Mouse (Mus musculus) forebrain, embryonic 15.5 days (tissue): Measurements from ENCODE around the gene Wwox. TPM values are rescaled to one million over a fixed set of nuclear protein-coding genes. Genes with fewer than 3 reads are reported as not detected.

Experiments used
- ATAC-seq: fragments of 200-750 bp; cut with Nextera tagmentation; replicated peaks from 2 replicates; pipeline ENCODE4 v1.8.0; 2017; ENCODE audit warnings: mild to moderate bottlenecking, moderate TSS enrichment, moderate library complexity
- H3K27ac ChIP-seq: fragments of 300-500 bp; sonication (generic); replicated peaks from 2 replicates; pipeline ENCODE4 v1.5.1; 2015; ENCODE audit warnings: mild to moderate bottlenecking, inconsistent platforms
- H3K27me3 ChIP-seq: fragments of 300-500 bp; sonication (generic); 2 replicates; pipeline ENCODE4 v1.6.1; 2015; ENCODE audit warnings: inconsistent platforms
- H3K36me3 ChIP-seq: fragments of 300-500 bp; sonication (generic); 2 replicates; pipeline ENCODE4 v1.6.1; 2015; ENCODE audit warnings: mild to moderate bottlenecking, inconsistent platforms
- H3K4me1 ChIP-seq: fragments of 300-500 bp; sonication (generic); 2 replicates; pipeline ENCODE4 v1.6.1; 2015; ENCODE audit warnings: inconsistent platforms
- H3K4me2 ChIP-seq: fragments of 300-500 bp; sonication (generic); replicated peaks from 2 replicates; pipeline ENCODE4 v1.6.1; 2015; ENCODE audit warnings: mild to moderate bottlenecking, inconsistent platforms
- H3K4me3 ChIP-seq: fragments of 300-500 bp; sonication (generic); 2 replicates; pipeline ENCODE4 v1.5.1; 2015; ENCODE audit warnings: mild to moderate bottlenecking, inconsistent platforms
- H3K9ac ChIP-seq: fragments of 300-500 bp; sonication (generic); replicated peaks from 2 replicates; pipeline ENCODE4 v1.6.1; 2015; ENCODE audit warnings: mild to moderate bottlenecking, inconsistent platforms
- H3K9me3 ChIP-seq: fragments of 300-500 bp; sonication (generic); 2 replicates; pipeline ENCODE4 v1.6.1; 2016; ENCODE audit warnings: inconsistent platforms
- WGBS: fragments of 180-500 bp; shearing (Covaris S2); methylation state at CpG from one replicate; pipeline ENCODE4 v1.1.7; 2015; ENCODE audit warnings: mixed read lengths; 5-methylcytosine and 5-hydroxymethylcytosine counted together
- polyA plus RNA-seq: library from polyadenylated mRNA; unstranded; fragments of >200 nt; fragmentation: Nextera tagmentation; extraction: Ambion mirVana; gene quantifications from 2 replicates; pipeline ENCODE4 v1.2.1, GENCODE M21; 2015

The Wwox gene
- polyA plus RNA-seq, 1 experiment from 2014 or later = 10.7 TPM

DNA sequence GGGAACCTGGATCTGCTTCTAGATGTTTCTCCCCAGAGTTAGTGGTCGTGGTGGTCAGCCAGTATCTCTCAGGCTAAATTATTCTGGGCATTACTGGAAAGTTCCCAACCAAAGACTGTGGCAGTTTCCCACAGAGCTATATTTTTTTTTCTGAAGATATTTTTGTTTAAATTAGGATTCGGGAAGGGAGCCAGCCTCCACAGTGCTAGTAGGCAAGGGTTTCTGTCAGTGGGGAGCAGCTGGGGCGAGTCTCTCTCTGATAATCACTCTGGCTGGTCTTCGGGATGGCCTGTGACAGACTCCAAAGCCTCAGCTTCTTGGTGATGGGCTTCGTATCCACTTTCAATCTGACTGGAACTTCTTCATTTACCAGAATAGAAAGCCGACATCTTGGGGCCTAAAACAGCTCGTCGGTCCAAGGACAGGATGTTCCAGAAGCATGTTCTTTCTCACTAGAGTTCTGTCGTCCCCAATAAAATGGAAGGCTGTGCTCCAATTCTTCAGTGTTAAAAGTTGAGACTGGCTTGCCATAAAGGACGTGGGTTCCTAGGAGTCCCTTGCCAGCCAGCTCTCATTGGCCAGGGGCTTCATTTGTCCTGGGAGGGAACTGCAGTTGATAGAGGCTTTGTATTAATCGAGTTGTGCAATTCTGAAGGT is 244.7 kb downstream of the Wwox start:
- ATAC-seq = no peak
- Histone ChIP-seq H3K4me1 (no peaks in the 10 kb centered on the region), H3K9ac (no peak overlapping the region), H3K27me3 (no peaks in the 10 kb centered on the region), H3K36me3 (no peaks in the 10 kb centered on the region), H3K4me3 (no peak overlapping the region), H3K27ac (no peak overlapping the region), H3K4me2 (no peak overlapping the region), H3K9me3 (no peaks in the 10 kb centered on the region)
- 84% methylated on average over 11 of the region's 11 CpGs for WGBS

- Histone ChIP-seq H3K9me3 (no peaks in the 10 kb centered on the region), H3K4me3 (no peak overlapping the region), H3K4me1 (no peaks in the 10 kb centered on the region), H3K4me2 (no peak overlapping the region), H3K9ac (no peak overlapping the region), H3K27ac (no peak overlapping the region), H3K36me3 (no peaks in the 10 kb centered on the region), H3K27me3 (no peaks in the 10 kb centered on the region)
- ATAC-seq = no peak
- 82% methylated on average over 4 of the region's 4 CpGs for WGBS
Observed at GRCm38 (mm10) chr8:114686462-114686861, 247.0 kb downstream of the Wwox start.

DNA sequence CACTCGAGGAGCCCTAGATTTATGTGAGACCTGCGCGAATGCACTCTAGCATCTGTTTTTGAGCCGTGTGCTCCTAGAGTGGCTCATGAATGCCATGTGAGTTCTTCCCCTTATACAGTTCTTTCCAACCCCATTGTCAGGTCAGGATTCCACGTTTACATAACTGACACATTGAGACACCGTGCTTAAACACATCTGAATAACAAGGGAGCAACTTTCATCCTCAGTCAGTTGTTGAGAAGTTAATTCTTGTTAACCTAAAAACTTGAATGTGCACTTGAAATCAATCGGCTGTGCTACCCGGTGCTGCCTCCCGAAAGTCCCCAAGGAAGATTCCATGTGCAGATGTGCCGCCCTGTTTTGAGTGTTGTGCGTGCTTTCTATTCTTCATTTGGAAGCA is 249.3 kb downstream of the Wwox start:
- no peaks in the 10 kb centered on the region for H3K4me1 ChIP-seq
- no peak overlapping the region for H3K27ac ChIP-seq
- no peak overlapping the region for H3K9ac ChIP-seq
- H3K36me3 ChIP-seq = no peaks in the 10 kb centered on the region
- no peaks in the 10 kb centered on the region for H3K27me3 ChIP-seq
- 85% methylated on average over 11 of the region's 11 CpGs for WGBS
- H3K4me3 ChIP-seq = no peak overlapping the region
- H3K4me2 ChIP-seq = no peak overlapping the region
- no peak for ATAC-seq
- no peaks in the 10 kb centered on the region for H3K9me3 ChIP-seq

- 63% methylated on average over 4 of the region's 4 CpGs for WGBS
- H3K27me3 ChIP-seq = no peaks in the 10 kb centered on the region
- no peaks in the 10 kb centered on the region for H3K36me3 ChIP-seq
- no peak overlapping the region for H3K9ac ChIP-seq
- H3K4me3 ChIP-seq = no peak overlapping the region
- H3K4me1 ChIP-seq = no peaks in the 10 kb centered on the region
- H3K27ac ChIP-seq = no peak overlapping the region
- H3K9me3 ChIP-seq = no peaks in the 10 kb centered on the region
- no peak; the same call in 1 of the 2 replicates for ATAC-seq
- H3K4me2 ChIP-seq = no peak overlapping the region
Observed at GRCm38 (mm10) chr8:114694566-114695198, 255.2 kb downstream of the Wwox start.

- 58% methylated on average over 5 of the region's 5 CpGs for WGBS
- Histone ChIP-seq H3K4me3 (no peak overlapping the region), H3K36me3 (no peaks in the 10 kb centered on the region), H3K4me2 (no peak overlapping the region), H3K4me1 (peaks cover 5% of the 10 kb centered on the region; the same call in 1 of the 2 replicates), H3K9ac (no peak overlapping the region), H3K9me3 (no peaks in the 10 kb centered on the region), H3K27ac (no peak overlapping the region), H3K27me3 (no peaks in the 10 kb centered on the region; the same call in 1 of the 2 replicates)
- no peak for ATAC-seq
Observed at GRCm38 (mm10) chr8:114703517-114703916, 264.1 kb downstream of the Wwox start.

GRCm38 (mm10) chr8:114707538-114708138 is 268.2 kb downstream of the Wwox start:
- Histone ChIP-seq H3K4me2 (no peak overlapping the region), H3K9ac (no peak overlapping the region), H3K36me3 (no peaks in the 10 kb centered on the region), H3K27me3 (no peaks in the 10 kb centered on the region; the same call in 1 of the 2 replicates), H3K27ac (no peak overlapping the region), H3K4me1 (peaks cover 5% of the 10 kb centered on the region; the same call in 1 of the 2 replicates), H3K9me3 (no peaks in the 10 kb centered on the region), H3K4me3 (no peak overlapping the region)
- 43% methylated on average over 15 of the region's 15 CpGs for WGBS
- ATAC-seq = 0 out of 2 replicates have a peak, but pooled peaks have one; percentile 35

DNA sequence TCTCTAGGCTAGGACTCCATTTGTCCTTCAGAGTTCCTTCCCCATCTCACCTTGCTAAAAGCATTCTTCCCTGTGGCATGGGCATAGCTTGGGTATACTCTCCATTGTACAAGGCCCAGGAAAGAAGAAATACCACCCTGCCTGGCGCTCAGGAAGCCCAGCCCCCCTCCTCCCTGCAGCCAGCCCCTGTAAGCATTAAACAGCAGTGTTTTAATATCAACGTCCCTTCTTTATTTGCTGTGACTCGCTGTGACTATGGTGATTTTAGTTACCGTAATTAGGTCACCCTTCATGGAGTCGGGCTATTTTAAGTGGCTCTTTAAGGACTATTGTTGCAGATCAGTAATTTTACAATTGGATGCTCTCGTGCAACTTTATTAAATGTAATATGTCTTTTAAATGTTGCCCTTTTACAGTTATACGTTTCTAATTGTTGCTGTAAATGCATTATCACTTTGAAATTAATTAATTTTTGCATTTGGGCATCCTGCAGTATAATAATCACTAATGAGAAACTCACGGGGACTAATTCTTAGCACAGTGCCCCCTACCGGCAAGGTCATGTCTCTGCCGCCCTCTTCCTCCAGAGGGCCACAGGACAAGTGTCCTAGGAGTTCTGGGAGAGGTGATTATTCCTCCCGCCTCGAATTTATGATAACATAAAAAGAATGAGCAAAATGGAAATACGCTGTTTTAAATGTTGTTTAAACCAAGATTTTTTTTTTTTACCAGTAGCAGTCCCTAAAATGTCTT is 276.0 kb downstream of the Wwox start:
- Histone ChIP-seq H3K4me2 (no peak overlapping the region), H3K9me3 (no peaks in the 10 kb centered on the region), H3K27me3 (no peaks in the 10 kb centered on the region), H3K4me1 (no peaks in the 10 kb centered on the region), H3K27ac (no peak overlapping the region), H3K36me3 (no peaks in the 10 kb centered on the region), H3K9ac (no peak overlapping the region), H3K4me3 (no peak overlapping the region)
- 62% methylated on average over 13 of the region's 13 CpGs for WGBS
- ATAC-seq = no peak

DNA sequence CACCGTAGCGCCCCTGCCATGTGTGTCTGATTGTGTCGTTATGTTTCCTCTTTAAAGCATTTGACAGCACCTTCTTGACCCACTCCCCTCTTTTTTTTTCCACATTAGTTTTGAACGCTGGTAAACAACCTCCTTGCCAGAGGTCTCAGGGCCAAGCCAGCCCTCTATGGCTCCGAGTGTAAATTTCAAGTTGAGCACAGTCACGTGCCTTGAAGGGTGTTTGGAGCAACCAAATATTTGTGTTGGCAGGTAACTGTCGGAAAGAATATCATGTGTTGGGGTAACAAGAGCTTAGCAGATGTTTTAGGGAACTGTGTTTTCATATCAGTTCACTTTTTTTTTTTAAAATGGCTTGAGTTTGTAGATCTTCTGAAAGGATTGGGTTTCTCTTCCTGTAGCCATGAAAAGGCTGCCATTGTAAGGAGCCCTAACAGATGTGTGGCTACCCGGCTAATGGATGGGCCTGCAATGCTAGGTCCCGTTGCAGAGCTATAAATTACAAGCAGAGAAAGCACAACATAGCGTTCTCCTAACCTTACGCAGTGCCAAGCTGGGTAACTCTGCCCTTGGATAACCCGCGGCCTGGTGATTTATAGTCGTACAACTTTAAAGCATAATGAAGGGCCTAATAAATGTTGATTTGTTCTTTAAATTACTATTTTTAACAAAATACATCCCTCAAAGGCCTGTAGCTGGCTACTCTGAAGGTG is 277.2 kb downstream of the Wwox start:
- Histone ChIP-seq H3K4me1 (no peaks in the 10 kb centered on the region), H3K27me3 (no peaks in the 10 kb centered on the region), H3K36me3 (no peaks in the 10 kb centered on the region), H3K4me2 (no peak overlapping the region), H3K27ac (no peak overlapping the region), H3K9ac (no peak overlapping the region), H3K4me3 (no peak overlapping the region), H3K9me3 (no peaks in the 10 kb centered on the region)
- ATAC-seq = no peak
- WGBS = 82% methylated on average over 14 of the region's 14 CpGs

DNA sequence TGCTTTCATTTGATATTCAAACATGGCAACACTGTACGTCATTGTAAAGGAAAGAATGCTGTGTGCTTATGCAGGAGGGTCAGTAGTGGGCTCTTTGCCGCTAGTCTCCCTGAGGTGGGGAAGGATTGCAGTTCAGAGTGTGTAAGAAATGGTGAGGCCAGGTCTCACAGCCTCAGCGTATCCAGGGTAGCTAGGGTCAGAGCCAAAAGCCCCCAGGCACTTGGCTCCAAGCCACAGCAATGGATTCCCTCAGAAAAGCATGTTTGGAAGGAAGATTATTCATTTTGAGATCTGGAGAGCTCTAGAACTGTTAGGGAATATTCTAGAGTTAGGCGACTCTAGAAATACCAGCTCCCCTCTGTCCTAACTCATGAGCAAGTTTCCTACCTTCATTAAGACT is 279.4 kb downstream of the Wwox start:
- H3K4me1 ChIP-seq = no peaks in the 10 kb centered on the region
- no peak overlapping the region for H3K9ac ChIP-seq
- no peak overlapping the region for H3K4me3 ChIP-seq
- no peaks in the 10 kb centered on the region for H3K9me3 ChIP-seq
- ATAC-seq = no peak
- no peaks in the 10 kb centered on the region for H3K36me3 ChIP-seq
- H3K4me2 ChIP-seq = no peak overlapping the region
- H3K27ac ChIP-seq = no peak overlapping the region
- WGBS = 68% methylated on average over 4 of the region's 4 CpGs
- H3K27me3 ChIP-seq = no peaks in the 10 kb centered on the region

GRCm38 (mm10) chr8:114722611-114723010 is 283.2 kb downstream of the Wwox start:
- Histone ChIP-seq H3K9me3 (no peaks in the 10 kb centered on the region), H3K27me3 (no peaks in the 10 kb centered on the region), H3K4me2 (no peak overlapping the region), H3K4me3 (no peak overlapping the region), H3K4me1 (no peaks in the 10 kb centered on the region), H3K9ac (no peak overlapping the region), H3K27ac (no peak overlapping the region), H3K36me3 (no peaks in the 10 kb centered on the region)
- ATAC-seq = no peak
- WGBS = 72% methylated on average over 5 of the region's 5 CpGs

DNA sequence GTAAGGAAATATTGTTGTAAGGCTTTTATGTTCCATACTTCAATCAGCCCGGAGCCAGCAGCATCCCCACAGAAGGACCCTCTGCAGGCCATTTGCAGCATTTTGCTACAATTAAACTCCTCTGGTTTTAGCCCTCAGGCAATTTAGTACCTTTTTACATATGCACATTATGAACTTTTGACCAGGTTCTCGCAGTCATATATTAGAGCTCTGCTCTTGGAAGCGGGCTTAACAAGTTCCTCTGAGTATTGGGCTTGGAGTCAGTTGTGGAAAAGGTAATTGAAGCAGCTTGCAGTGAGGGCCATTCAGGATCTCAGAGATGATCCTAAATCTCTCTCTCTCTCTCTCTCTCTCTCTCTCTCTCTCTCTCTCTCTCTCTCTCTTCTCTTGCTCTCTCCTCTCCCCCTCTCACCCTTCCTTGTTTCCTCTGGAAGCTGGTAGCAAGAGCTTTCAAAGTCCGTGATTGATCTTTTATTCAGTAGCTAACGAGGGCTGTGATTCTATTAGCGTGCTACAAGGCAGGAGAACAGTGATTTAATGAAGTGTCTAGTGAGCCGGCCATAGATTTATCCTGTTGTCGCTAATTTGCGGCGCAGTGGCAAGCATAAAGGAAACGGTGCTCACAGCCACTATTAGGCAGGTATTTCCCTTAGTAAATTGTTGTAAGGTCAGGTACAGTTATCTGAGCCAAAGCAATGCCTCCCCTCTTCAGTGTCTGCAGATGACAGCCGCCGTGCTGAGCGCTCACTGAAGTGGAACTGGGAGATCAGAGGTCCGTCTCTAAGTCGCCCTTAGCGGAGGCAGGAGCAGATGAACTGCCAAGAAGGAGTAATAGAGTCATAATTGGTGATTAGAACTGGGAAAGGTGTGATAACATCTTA is 292.0 kb downstream of the Wwox start:
- no peak overlapping the region for H3K9ac ChIP-seq
- no peaks in the 10 kb centered on the region for H3K27me3 ChIP-seq
- 6% methylated on average over 17 of the region's 17 CpGs for WGBS
- peaks cover 12% of the 10 kb centered on the region for H3K4me1 ChIP-seq
- no peak overlapping the region for H3K4me3 ChIP-seq
- no peaks in the 10 kb centered on the region for H3K36me3 ChIP-seq
- no peak overlapping the region for H3K27ac ChIP-seq
- H3K4me2 ChIP-seq = peak overlapping the region; percentile 29
- ATAC-seq = no peak
- no peaks in the 10 kb centered on the region for H3K9me3 ChIP-seq
